Mouse (Mus musculus) natural killer cell, adult 2 months (primary cell): ENCODE results near the gene Fam120c.
A peak's percentile ranks its signal among the peaks of the same experiment; 100 is the strongest.

Source experiments
- DNase-seq, 2 experiments: peaks; one replicate each; pipeline ENCODE4 v3.0.0; 2022; ENCODE audit warnings: low spot score in 2 of 2

Fam120c gene

DNA sequence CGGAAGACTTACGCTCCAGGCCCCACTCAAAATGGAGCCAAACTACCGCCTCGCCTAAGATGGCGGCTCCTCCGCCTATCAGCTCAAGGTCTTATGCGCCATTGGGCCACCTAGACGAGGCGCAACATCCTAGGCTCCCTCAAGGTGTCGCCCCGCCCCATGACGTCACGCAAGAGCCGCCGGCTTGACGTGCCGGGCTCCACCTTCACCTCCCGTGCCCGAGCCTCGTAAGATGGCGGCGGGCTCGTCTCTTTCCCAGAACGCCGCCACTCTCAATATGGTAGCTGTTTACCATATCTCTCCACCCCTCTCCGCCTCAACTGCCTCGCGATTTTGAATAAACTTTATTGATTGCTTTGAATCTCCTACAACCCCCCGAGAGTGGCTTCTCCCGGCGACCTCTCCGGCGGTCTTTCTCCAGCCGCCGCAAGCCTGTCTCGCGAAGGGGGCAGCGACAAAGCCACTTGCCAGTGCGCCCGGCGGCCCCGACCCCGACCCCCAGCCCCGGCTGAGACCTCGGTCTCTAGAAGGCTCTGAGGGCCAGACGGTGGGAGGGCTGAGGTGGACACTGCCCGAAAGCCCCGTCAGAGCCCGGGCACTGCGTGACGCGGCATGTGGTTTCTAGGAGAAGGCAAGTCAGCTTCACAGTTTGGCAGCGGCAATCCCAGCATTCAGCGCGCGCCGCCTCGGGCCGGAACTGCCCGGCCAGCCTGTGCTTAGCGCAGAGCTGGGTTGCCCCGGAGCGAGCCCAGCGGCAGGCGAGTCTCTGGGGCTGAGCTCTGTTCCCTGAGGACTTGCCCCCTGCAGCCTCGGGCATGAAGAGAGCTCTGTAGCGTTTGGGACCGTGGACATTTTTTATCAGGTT lies 176.7 kb downstream of the Fam120c start, which contains the start of gene Phf8:
TSS of gene Phf8 (plus strand) at position 215 of the 865 bp plus-strand sequence.
- peak; percentile 93 to 95 for DNase-seq
